Mouse (Mus musculus) effector memory CD4-positive, alpha-beta T cell, adult 5 months (primary cell): ENCODE data around the gene Srcin1. TPM values are rescaled to one million over a fixed set of nuclear protein-coding genes. Genes with fewer than 3 reads are reported as not detected.

ENCODE experiments used
- polyA plus RNA-seq: library from polyadenylated mRNA; unstranded; fragments of 100-300 nt; shearing (Covaris generic); gene quantifications from one replicate; pipeline ENCODE4 v1.2.1, GENCODE M21; 2017

The Srcin1 gene
- polyA plus RNA-seq = not detected

DNA sequence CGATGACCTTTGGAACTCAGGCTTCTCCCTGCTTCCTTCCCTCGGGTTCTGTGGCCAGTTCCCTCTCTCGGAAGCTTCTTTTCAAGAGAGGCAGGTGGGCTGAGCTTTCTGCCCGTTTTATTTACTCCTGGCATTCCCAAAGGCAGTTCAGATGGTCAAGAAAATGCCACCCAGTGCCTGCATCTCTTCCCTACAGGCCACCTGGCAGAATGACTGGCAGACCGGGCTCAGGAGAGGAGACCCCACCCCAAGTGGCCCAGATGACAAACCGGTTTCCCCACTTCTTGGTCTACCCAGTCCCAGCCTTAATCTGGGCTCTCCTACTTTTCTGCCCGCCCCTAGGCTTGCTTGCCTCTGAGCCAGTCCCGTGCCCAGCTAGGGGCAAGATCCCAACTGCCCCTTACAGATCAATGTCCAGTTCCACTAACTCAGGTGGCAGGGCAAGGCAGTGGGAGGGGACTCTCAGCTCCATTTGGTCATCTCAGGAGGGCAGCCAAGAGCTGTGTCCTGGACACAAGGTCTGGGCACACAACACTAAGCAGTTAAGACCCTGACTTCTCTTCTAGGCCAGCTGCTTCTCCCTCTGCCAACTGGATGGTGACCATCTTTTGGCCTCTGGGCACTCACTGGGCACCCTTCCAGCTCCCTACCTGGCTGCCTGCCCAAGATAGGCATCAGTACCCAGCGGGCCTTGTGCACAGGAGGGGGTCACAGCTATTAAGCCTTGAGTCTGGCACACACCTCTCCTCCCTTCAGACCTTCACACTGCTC, at the start of gene Srcin1:
Srcin1 (minus strand) TSS at position 51 of the 771 bp plus-strand sequence.

DNA sequence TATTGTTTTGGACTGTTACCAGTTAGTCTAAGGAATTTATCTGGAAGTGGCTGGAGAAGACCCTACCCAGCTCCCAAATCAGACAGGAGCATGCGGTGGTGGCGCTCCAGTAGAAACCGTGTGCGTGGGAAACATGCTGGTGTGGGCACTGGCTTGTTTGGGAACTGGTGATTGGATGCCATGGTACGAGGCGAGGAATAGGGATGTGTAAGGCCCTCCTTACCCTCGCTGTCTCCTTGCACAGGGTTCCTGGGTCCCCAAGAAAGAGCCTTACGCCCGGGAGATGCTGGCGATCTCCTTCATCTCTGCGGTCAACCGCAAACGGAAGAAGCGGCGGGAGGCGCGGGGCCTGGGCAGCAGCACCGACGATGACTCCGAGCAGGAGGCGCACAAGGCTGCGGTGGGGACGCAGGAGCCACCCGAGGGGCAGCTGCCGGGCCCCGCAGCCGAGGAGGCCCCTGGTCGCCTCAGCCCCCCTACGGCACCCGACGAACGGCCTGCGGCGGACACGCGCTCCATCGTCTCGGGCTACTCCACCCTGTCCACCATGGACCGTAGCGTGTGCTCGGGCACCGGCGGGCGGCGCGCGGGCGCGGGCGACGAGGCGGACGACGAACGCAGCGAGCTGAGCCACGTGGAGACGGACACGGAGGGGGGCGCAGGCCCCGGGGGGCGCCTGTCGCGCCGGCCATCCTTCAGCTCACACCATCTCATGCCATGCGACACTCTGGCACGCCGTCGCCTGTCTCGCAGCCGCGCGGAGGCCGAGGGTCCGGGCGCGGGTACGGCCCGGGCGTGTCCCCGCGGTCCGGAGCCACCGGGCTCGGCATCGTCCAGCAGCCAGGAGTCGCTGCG, 75.9 kb downstream of the Srcin1 start, which contains the start of gene 4933428G20Rik:
4933428G20Rik (minus strand) TSS at position 476 of the 855 bp plus-strand sequence.

Other genes with a start within 250 kb of the Srcin1 start
- 0.21 TPM for gene Gpr179, start 224.1 kb downstream of the Srcin1 start, polyA plus RNA-seq
- gene Socs7, start 213.6 kb downstream of the Srcin1 start, polyA plus RNA-seq = 1.4 TPM
- gene Arhgap23, start 160.7 kb downstream of the Srcin1 start, polyA plus RNA-seq = not detected
- not detected for gene 4933428G20Rik, start 75.8 kb downstream of the Srcin1 start, polyA plus RNA-seq
- gene Epop, start 53.5 kb upstream of the Srcin1 start, polyA plus RNA-seq = 16.0 TPM
- 7.2 TPM for gene Mllt6, start 87.2 kb upstream of the Srcin1 start, polyA plus RNA-seq
- gene Cisd3, start 109.6 kb upstream of the Srcin1 start, polyA plus RNA-seq = 39.1 TPM
- 5.2 TPM for gene Pcgf2, start 124.3 kb upstream of the Srcin1 start, polyA plus RNA-seq
- gene Psmb3, start 127.2 kb upstream of the Srcin1 start, polyA plus RNA-seq = 267 TPM
- gene Pip4k2b, start 168.5 kb upstream of the Srcin1 start, polyA plus RNA-seq = 3.3 TPM
- gene Cwc25, start 190.4 kb upstream of the Srcin1 start, polyA plus RNA-seq = 165 TPM
- not detected for gene 1700001P01Rik, start 199.7 kb upstream of the Srcin1 start, polyA plus RNA-seq
- 496 TPM for gene Rpl23, start 206.3 kb upstream of the Srcin1 start, polyA plus RNA-seq
- 114 TPM for gene Lasp1, start 222.8 kb upstream of the Srcin1 start, polyA plus RNA-seq